Mouse (Mus musculus): ENCODE measurements around the gene Gm10639.
"Not testable (repeated sequence)": the region's sequence is repeated elsewhere in the genome, so short reads cannot be mapped to it uniquely, and the experiment has no call there.

DNA sequence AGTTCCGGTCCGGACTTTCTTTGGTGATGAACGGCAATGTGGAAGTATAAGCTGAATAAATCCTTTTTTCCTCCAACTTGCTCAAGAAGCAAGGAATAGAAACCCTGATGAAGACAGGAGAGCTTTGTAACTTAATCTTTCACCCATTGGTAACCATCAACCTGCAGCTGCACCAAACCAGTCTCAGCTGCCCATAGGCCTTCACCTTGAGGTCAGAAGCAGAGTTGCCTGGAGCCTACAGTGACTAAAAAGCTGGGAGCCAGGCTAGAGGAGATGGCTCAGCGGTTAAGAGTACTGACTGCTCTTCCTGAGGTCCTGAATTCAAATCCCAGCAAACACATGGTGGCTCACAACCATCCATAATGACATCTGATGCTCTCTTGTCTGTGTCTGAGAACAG lies 52.8 kb downstream of the Gm10639 start:
- TF ChIP-seq CTCF (IDR thresholded peaks at IDR 0.05; ENCODE audit: control insufficient read depth, insufficient read depth, insufficient read length); MAX (IDR thresholded peaks at IDR 0.05); USF1 (IDR thresholded peaks at IDR 0.05; ENCODE audit: low read depth); CEBPB (IDR thresholded peaks at IDR 0.05; ENCODE audit: low read depth); MYOG (IDR thresholded peaks at IDR 0.05; ENCODE audit: control insufficient read depth, extremely low read depth, insufficient read length): not testable (repeated sequence)

Data from C2C12 (cell line).